Mouse (Mus musculus) kidney, embryonic 14.5 days (tissue): ENCODE data around the gene Pianp. TPM values are rescaled to one million over a fixed set of nuclear protein-coding genes. Genes with fewer than 3 reads are reported as not detected.

Experiments used
- ATAC-seq: fragments of 200-750 bp; cut with Nextera tagmentation; 2 replicates; pipeline ENCODE4 v1.8.0; 2017; ENCODE audit warnings: moderate number of reproducible peaks, mild to moderate bottlenecking, moderate TSS enrichment, moderate library complexity; ENCODE audit not compliant: low FRiP score, low TSS enrichment
- H3K27ac ChIP-seq: fragments of 300-500 bp; sonication (generic); 2 replicates; pipeline ENCODE4 v1.5.1; 2014; ENCODE audit warnings: low read depth, mild to moderate bottlenecking, low read length, moderate library complexity, mixed read lengths
- H3K27me3 ChIP-seq: fragments of 300-500 bp; sonication (generic); 2 replicates; pipeline ENCODE4 v1.6.1; 2014; ENCODE audit warnings: mild to moderate bottlenecking, low read length; ENCODE audit not compliant: control insufficient read depth, insufficient read depth
- H3K36me3 ChIP-seq: fragments of 300-500 bp; sonication (generic); 2 replicates; pipeline ENCODE4 v1.6.1; 2014; ENCODE audit warnings: low read length, mixed read lengths; ENCODE audit not compliant: control insufficient read depth, insufficient read depth
- H3K4me1 ChIP-seq: fragments of 300-500 bp; sonication (generic); 2 replicates; pipeline ENCODE4 v1.6.1; 2014; ENCODE audit warnings: low read length, mixed read lengths; ENCODE audit not compliant: control insufficient read depth, insufficient read depth
- H3K4me2 ChIP-seq: fragments of 300-500 bp; sonication (generic); replicated peaks from 2 replicates; pipeline ENCODE4 v1.6.1; 2014; ENCODE audit warnings: low read depth, mild to moderate bottlenecking, low read length
- H3K4me3 ChIP-seq: fragments of 300-500 bp; sonication (generic); 2 replicates; pipeline ENCODE4 v1.5.1; 2014; ENCODE audit warnings: mild to moderate bottlenecking, low read length
- H3K9ac ChIP-seq: fragments of 300-500 bp; sonication (generic); 2 replicates; pipeline ENCODE4 v1.6.1; 2014; ENCODE audit warnings: low read depth, mild to moderate bottlenecking, low read length, moderate library complexity
- H3K9me3 ChIP-seq: fragments of 300-500 bp; sonication (generic); 2 replicates; pipeline ENCODE4 v1.6.1; 2016; ENCODE audit warnings: low read length; ENCODE audit not compliant: control insufficient read depth
- WGBS: fragments of 180-500 bp; shearing (Covaris S2); extraction: QIAGEN DNeasy Blood & Tissue Kit; methylation state at CpG from one replicate; pipeline ENCODE4 v1.1.7; 2014; 5-methylcytosine and 5-hydroxymethylcytosine counted together
- polyA plus RNA-seq: library from polyadenylated mRNA; unstranded; fragments of >200 nt; fragmentation: Nextera tagmentation; extraction: Ambion mirVana; gene quantifications from 2 replicates; pipeline ENCODE4 v1.2.1, GENCODE M21; 2014

Gene Pianp
- 1.0 and 1.2 TPM in 2 replicates for polyA plus RNA-seq

GRCm38 (mm10) chr6:124996551-124997501, at the start of gene Pianp:
Gene Pianp (plus strand): TSS chr6:124996694.
- ATAC-seq = peak; percentile 55
- Histone ChIP-seq H3K9ac (peak within 1 kb of the TSS; percentile 60; the same call in 1 of the 2 replicates), H3K27me3 (peaks cover 60% of the 10 kb centered on the region), H3K4me2 (peak within 1 kb of the TSS; percentile 98), H3K27ac (no peak within 1 kb of the TSS), H3K4me1 (peaks cover 18% of the 10 kb centered on the region; the same call in 1 of the 2 replicates), H3K36me3 (no peaks in the 10 kb centered on the region), H3K4me3 (peak within 1 kb of the TSS; percentile 59), H3K9me3 (no peaks in the 10 kb centered on the region)
- WGBS = under 1% methylated on average over 58 of the region's 78 CpGs

GRCm38 (mm10) chr6:124953991-124954715, 42.3 kb upstream of the Pianp start:
- peaks cover 25% of the 10 kb centered on the region for H3K36me3 ChIP-seq
- peaks cover 4% of the 10 kb centered on the region for H3K9me3 ChIP-seq
- H3K9ac ChIP-seq = no peak overlapping the region
- no peaks in the 10 kb centered on the region for H3K27me3 ChIP-seq
- no peak overlapping the region for H3K27ac ChIP-seq
- no peaks in the 10 kb centered on the region for H3K4me1 ChIP-seq
- no peak overlapping the region for H3K4me2 ChIP-seq
- no peak for ATAC-seq
- H3K4me3 ChIP-seq = no peak overlapping the region
- WGBS = 92% methylated on average over 2 of the region's 2 CpGs

GRCm38 (mm10) chr6:124955212-124955611, 41.3 kb upstream of the Pianp start:
- H3K4me1 ChIP-seq = no peaks in the 10 kb centered on the region
- no peak for ATAC-seq

GRCm38 (mm10) chr6:124958127-124958526, 38.4 kb upstream of the Pianp start:
- Histone ChIP-seq H3K9me3 (no peaks in the 10 kb centered on the region), H3K36me3 (peaks cover 56% of the 10 kb centered on the region), H3K27me3 (no peaks in the 10 kb centered on the region), H3K27ac (no peak overlapping the region), H3K9ac (no peak overlapping the region), H3K4me3 (no peak overlapping the region), H3K4me2 (no peak overlapping the region), H3K4me1 (no peaks in the 10 kb centered on the region)
- 63% methylated on average over 3 of the region's 3 CpGs for WGBS
- no peak for ATAC-seq

More at GRCm38 (mm10) chr6:124955212-124955611, 41.3 kb upstream of the Pianp start:
- Histone ChIP-seq H3K4me2 (no peak overlapping the region), H3K4me3 (no peak overlapping the region), H3K36me3 (peaks cover 36% of the 10 kb centered on the region), H3K9ac (no peak overlapping the region), H3K27me3 (no peaks in the 10 kb centered on the region), H3K9me3 (peaks cover 4% of the 10 kb centered on the region), H3K27ac (no peak overlapping the region)
- WGBS = 91% methylated on average over 4 of the region's 4 CpGs

- no peak overlapping the region for H3K9ac ChIP-seq
- no peaks in the 10 kb centered on the region for H3K27me3 ChIP-seq
- peaks cover 6% of the 10 kb centered on the region; the same call in 1 of the 2 replicates for H3K4me1 ChIP-seq
- H3K27ac ChIP-seq = no peak overlapping the region
- no peak for ATAC-seq
- H3K4me3 ChIP-seq = no peak overlapping the region
- H3K9me3 ChIP-seq = no peaks in the 10 kb centered on the region
- peaks cover 56% of the 10 kb centered on the region for H3K36me3 ChIP-seq
- 88% methylated on average over 13 of the region's 13 CpGs for WGBS
- H3K4me2 ChIP-seq = no peak overlapping the region
These were observed 36.5 kb upstream of the Pianp start for GRCm38 (mm10) chr6:124959960-124960359.

- H3K4me1 ChIP-seq = peaks cover 6% of the 10 kb centered on the region; the same call in 1 of the 2 replicates
- H3K27ac ChIP-seq = no peak overlapping the region
- no peak for ATAC-seq
- H3K27me3 ChIP-seq = no peaks in the 10 kb centered on the region
- H3K4me2 ChIP-seq = no peak overlapping the region
- no peak overlapping the region for H3K4me3 ChIP-seq
- H3K9ac ChIP-seq = no peak overlapping the region
- 93% methylated on average over 12 of the region's 12 CpGs for WGBS
- no peaks in the 10 kb centered on the region for H3K9me3 ChIP-seq
- H3K36me3 ChIP-seq = peaks cover 52% of the 10 kb centered on the region
These were observed 35.5 kb upstream of the Pianp start for GRCm38 (mm10) chr6:124961021-124961420.

GRCm38 (mm10) chr6:124964638-124965037, 31.9 kb upstream of the Pianp start:
- no peak; the same call in 1 of the 2 replicates for ATAC-seq
- Histone ChIP-seq H3K4me2 (peak overlapping the region; percentile 63), H3K4me3 (peak overlapping the region; percentile 81), H3K36me3 (peaks cover 26% of the 10 kb centered on the region), H3K4me1 (peaks cover 6% of the 10 kb centered on the region; the same call in 1 of the 2 replicates), H3K9me3 (peaks cover 3% of the 10 kb centered on the region; the same call in 1 of the 2 replicates), H3K9ac (peak overlapping the region; percentile 92), H3K27ac (peak overlapping the region; percentile 92), H3K27me3 (no peaks in the 10 kb centered on the region)
- WGBS = 33% methylated on average over 16 of the region's 16 CpGs

- WGBS = under 1% methylated on average over 67 of the region's 68 CpGs
- H3K9me3 ChIP-seq = peaks cover 3% of the 10 kb centered on the region; the same call in 1 of the 2 replicates
- peak within 1 kb of the TSS; percentile 92 for H3K9ac ChIP-seq
- H3K27me3 ChIP-seq = no peaks in the 10 kb centered on the region
- peaks cover 20% of the 10 kb centered on the region for H3K36me3 ChIP-seq
- H3K27ac ChIP-seq = peak within 1 kb of the TSS; percentile 92
- H3K4me1 ChIP-seq = peaks cover 6% of the 10 kb centered on the region; the same call in 1 of the 2 replicates
- H3K4me2 ChIP-seq = peak within 1 kb of the TSS; percentile 63
- peak; percentile 95 for ATAC-seq
- H3K4me3 ChIP-seq = peak within 1 kb of the TSS; percentile 81
These were observed 31.3 kb upstream of the Pianp start, which contains the start of gene Cops7a for GRCm38 (mm10) chr6:124965088-124965719. Gene Cops7a (minus strand): TSS chr6:124965538.
